Comparison of ENCODE assay signal across 9 mouse cellular contexts in genomic region chr19:42659354-42660243, GRCm38 (mm10). TPM values are rescaled to one million over a fixed set of nuclear protein-coding genes. Genes with fewer than 3 reads are reported as not detected.
A peak's percentile ranks its signal among the peaks of the same experiment; 100 is the strongest.
DNase-seq lines count a peak whose midpoint lies in the region; ATAC-seq lines count a peak whose summit lies in the region.
"Had no signal": no experiment of that assay in that cellular context is flagged by ENCODE, and none has a peak within 500 bp of the region (broad histone marks: within the 10 kb centered on the region; RNA-seq: fewer than 3 reads in every experiment).

No protein-coding gene starts in this region.

- no peak overlapping the region for H3K9ac ChIP-seq in heart, embryonic 12.5 days
- H3K9ac ChIP-seq in hindbrain, embryonic 16.5 days (ENCODE audit: low read depth, low read length) = no peak overlapping the region; the same call in 1 of the 2 replicates
- H3K9ac ChIP-seq: limb, embryonic 13.5 days had no signal

- peaks cover 26% of the 10 kb centered on the region for H3K4me1 ChIP-seq in heart, embryonic 12.5 days (replicated peaks)
- H3K4me1 ChIP-seq in hindbrain, embryonic 16.5 days (ENCODE audit: control insufficient read depth, insufficient read depth, low read depth, low read length) = peaks cover 7% of the 10 kb centered on the region

- no peak overlapping the region for H3K27ac ChIP-seq in heart, embryonic 12.5 days (ENCODE audit: poor library complexity, severe bottlenecking)
- H3K27ac ChIP-seq in hindbrain, embryonic 16.5 days (ENCODE audit: low read depth, low read length) = no peak overlapping the region
- H3K27ac ChIP-seq: limb, embryonic 13.5 days had no signal

- 60% methylated on average over 21 of the region's 21 CpGs for WGBS in heart, embryonic 12.5 days
- 34% methylated on average over 21 of the region's 21 CpGs for WGBS in hindbrain, embryonic 16.5 days

- peaks cover 10% of the 10 kb centered on the region for H3K27me3 ChIP-seq in heart, embryonic 12.5 days (replicated peaks)
- peaks cover 14% of the 10 kb centered on the region for H3K27me3 ChIP-seq in hindbrain, embryonic 16.5 days (replicated peaks; ENCODE audit: control insufficient read depth, insufficient read depth, low read length)

- no peak overlapping the region for H3K4me2 ChIP-seq in heart, embryonic 12.5 days
- H3K4me2 ChIP-seq in hindbrain, embryonic 16.5 days (ENCODE audit: low read length) = 0 out of 2 replicates have a peak overlapping the region, but pooled peaks have one; percentile 32
- H3K4me2 ChIP-seq: limb, embryonic 13.5 days had no signal

- H3K4me3 ChIP-seq in heart, embryonic 12.5 days = no peak overlapping the region
- no peak overlapping the region for H3K4me3 ChIP-seq in hindbrain, embryonic 16.5 days (ENCODE audit: low read length)
- H3K4me3 ChIP-seq: limb, embryonic 13.5 days had no signal

- ATAC-seq in heart, embryonic 12.5 days (ENCODE audit: insufficient number of reproducible peaks, low FRiP score) = no peak
- peak; percentile 68 for ATAC-seq in hindbrain, embryonic 16.5 days

- H3K9me3 ChIP-seq in heart, embryonic 12.5 days (replicated peaks) = no peaks in the 10 kb centered on the region
- H3K9me3 ChIP-seq in hindbrain, embryonic 16.5 days (ENCODE audit: control insufficient read depth, low read length) = no peaks in the 10 kb centered on the region
- H3K9me3 ChIP-seq: limb, embryonic 13.5 days had no signal

- no peaks in the 10 kb centered on the region for H3K36me3 ChIP-seq in heart, embryonic 12.5 days
- H3K36me3 ChIP-seq in hindbrain, embryonic 16.5 days (ENCODE audit: control insufficient read depth, insufficient read depth, low read length) = no peaks in the 10 kb centered on the region
- H3K36me3 ChIP-seq: limb, embryonic 13.5 days had no signal

- DNase-seq in heart, adult 11 months = peak; percentile 100
- DNase-seq in cerebellum, adult 11-12 months = peak; percentile 48
- peak; percentile 66 for DNase-seq in frontal cortex, adult 2 months (ENCODE audit: extremely low spot score in 1 of 2, low spot score in 1 of 2)
- peak; percentile 77 to 82 for DNase-seq in lung, adult 18-20 months
- peak; percentile 95 for DNase-seq in skeletal muscle tissue, adult 2 months (ENCODE audit: low read depth, low spot score)
- DNase-seq in thymus, postnatal 4 days = no peak

RNA-seq across cellular contexts. Expression of gene Loxl4, which starts 47.0 kb away (rescaled TPM):
- polyA plus RNA-seq in heart, embryonic 12.5 days (2016; fragmentation: Nextera tagmentation; extraction: Ambion mirVana) = 0.18 and 0.27 TPM in 2 replicates
- polyA plus RNA-seq in frontal cortex, adult 2 months (2012; rRNA removed) = 0.04 TPM in 2 replicates
- 0.15 and 0.34 TPM in 2 replicates for polyA plus RNA-seq in hindbrain, embryonic 16.5 days (2015; fragmentation: Nextera tagmentation; extraction: Ambion mirVana)
